Mouse (Mus musculus) heart, adult 2 months (tissue): Measurements from ENCODE around the gene Vmn1r85. TPM values are rescaled to one million over a fixed set of nuclear protein-coding genes. Genes with fewer than 3 reads are reported as not detected.

Experiments
- DNase-seq, 2 experiments: peaks; one replicate each; pipeline ENCODE4 v3.0.0; 2021
- H3K27ac ChIP-seq: fragments of 200-600 bp; 2 replicates; pipeline ENCODE4 v1.8.1; 2022
- H3K27me3 ChIP-seq: fragments of 200-500 bp; 2 replicates; pipeline ENCODE4 v1.6.1; 2012; ENCODE audit warnings: mild to moderate bottlenecking, low read length, inconsistent platforms, mixed read lengths; ENCODE audit not compliant: control insufficient read depth, insufficient read depth
- H3K36me3 ChIP-seq: fragments of 200-500 bp; 2 replicates; pipeline ENCODE4 v1.6.1; 2012; ENCODE audit warnings: low read length, inconsistent platforms; ENCODE audit not compliant: control insufficient read depth, insufficient read depth
- H3K4me1 ChIP-seq: fragments of 200-500 bp; 2 replicates; pipeline ENCODE4 v1.6.1; 2011; ENCODE audit warnings: low read length; ENCODE audit not compliant: control insufficient read depth, insufficient read depth
- H3K4me3 ChIP-seq: fragments of 200-600 bp; 2 replicates; pipeline ENCODE4 v1.8.1; 2022
- H3K79me2 ChIP-seq: fragments of 200-500 bp; replicated peaks from 2 replicates; pipeline ENCODE4 v1.6.1; 2012; ENCODE audit warnings: mild to moderate bottlenecking, inconsistent platforms, low read length, moderate library complexity, mixed read lengths; ENCODE audit not compliant: control insufficient read depth, insufficient read depth
- H3K9ac ChIP-seq: fragments of 200-500 bp; 2 replicates; pipeline ENCODE4 v1.6.1; 2012; ENCODE audit warnings: low read depth, mild to moderate bottlenecking, control low read depth, inconsistent platforms, low read length, mixed read lengths
- CTCF ChIP-seq: fragments of 200-600 bp; IDR thresholded peaks from 2 replicates; pipeline ENCODE4 v1.8.1; 2022; ENCODE audit warnings: antibody characterized with exemption, mild to moderate bottlenecking, moderate library complexity
- EP300 ChIP-seq: fragments of 200-500 bp; IDR thresholded peaks from 2 replicates; pipeline ENCODE4 v1.6.1; 2011; ENCODE audit warnings: low read depth, low read length, control low read depth; ENCODE audit not compliant: insufficient read depth
- POLR2A ChIP-seq: fragments of 200-500 bp; IDR thresholded peaks from 2 replicates; pipeline ENCODE4 v1.6.1; 2011; ENCODE audit warnings: mild to moderate bottlenecking, low read depth, low read length, control low read depth; ENCODE audit not compliant: insufficient read depth
- WGBS: fragments of 180-500 bp; shearing (Covaris S2); methylation state at CpG from one replicate; pipeline ENCODE4 v1.1.7; 2018; 5-methylcytosine and 5-hydroxymethylcytosine counted together
- intact Hi-C: fragments of 180-260 bp; cut with DNase I; formaldehyde crosslinking; loops from one replicate; pipeline ENCODE4 v1.15.1; 2025
- polyA plus RNA-seq: library from polyadenylated mRNA; depleted of rRNA; stranded (reverse); fragments of >200 nt; gene quantifications from 2 replicates; pipeline ENCODE4 v1.2.3, GENCODE M21; 2012
- total RNA-seq, 2 experiments: library from RNA; stranded (reverse); gene quantifications; 2 replicates each; pipeline ENCODE4 v1.2.3; 2021

Vmn1r85 gene
- total and polyA plus RNA-seq, 3 experiments, result not detected

DNA sequence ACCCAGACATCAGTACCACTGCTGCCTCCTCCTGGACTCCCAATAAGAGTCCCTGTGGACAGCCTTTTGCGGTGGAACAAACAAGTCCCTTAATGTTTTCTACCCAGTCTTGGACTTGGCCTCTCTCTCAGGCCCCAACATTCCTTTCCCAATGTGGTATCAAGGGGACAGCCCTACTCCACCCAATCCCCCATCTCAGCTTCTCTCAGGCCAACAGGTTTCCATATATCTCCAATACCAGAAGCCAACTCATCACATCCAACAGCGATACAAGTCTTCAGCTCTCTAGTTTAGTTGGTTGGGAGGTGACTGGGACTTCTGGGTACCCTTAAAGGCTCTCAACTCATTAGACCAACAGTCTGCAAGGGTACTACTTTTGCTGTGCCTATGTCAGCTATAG, 41.5 kb downstream of the Vmn1r85 start:
- Histone ChIP-seq H3K9ac (no peak overlapping the region), H3K27ac (peak overlapping the region; percentile 89; the same call in 1 of the 2 replicates), H3K4me1 (no peaks in the 10 kb centered on the region), H3K4me3 (peak overlapping the region; percentile 59), H3K27me3 (no peaks in the 10 kb centered on the region), H3K36me3 (no peaks in the 10 kb centered on the region), H3K79me2 (no peaks in the 10 kb centered on the region)
- 91% methylated on average over 2 of the region's 2 CpGs for WGBS
- TF ChIP-seq EP300 (no peak), CTCF (no peak), POLR2A (no peak)
- DNase-seq, result no peak
- intact Hi-C loops, result loop anchor here (5.0 kb wide), 1 partner anchor 224 kb away; the partner anchor contains the start of genes Lig1 and Zswim9

DNA sequence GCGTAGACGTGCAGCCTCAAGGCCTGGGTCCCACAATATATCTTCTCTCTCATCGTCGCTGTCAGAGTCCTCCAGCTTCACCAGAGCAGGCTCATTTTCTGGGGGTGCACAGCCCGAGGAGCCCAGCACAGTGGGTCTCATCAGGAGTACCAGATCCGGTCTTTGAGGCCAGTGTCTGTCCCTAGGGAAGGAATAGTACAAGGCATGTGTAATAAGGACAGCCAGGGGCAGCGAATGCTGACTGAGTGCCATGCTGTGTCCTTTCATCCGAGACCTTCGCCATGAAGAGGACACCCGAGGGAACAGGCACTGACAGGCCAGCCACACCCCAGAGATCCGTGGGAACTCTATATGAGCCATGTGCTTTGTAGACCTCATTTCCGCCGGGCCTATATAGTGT, 42.0 kb downstream of the Vmn1r85 start:
- Histone ChIP-seq H3K4me3 (no peak overlapping the region), H3K27ac (no peak overlapping the region), H3K36me3 (no peaks in the 10 kb centered on the region), H3K9ac (no peak overlapping the region), H3K4me1 (no peaks in the 10 kb centered on the region), H3K27me3 (no peaks in the 10 kb centered on the region), H3K79me2 (no peaks in the 10 kb centered on the region)
- no peak for DNase-seq
- WGBS, result 88% methylated on average over 13 of the region's 13 CpGs
- intact Hi-C loops, result loop anchor here (5.0 kb wide), 1 partner anchor 224 kb away; the partner anchor contains the start of genes Lig1 and Zswim9
- TF ChIP-seq EP300 (no peak), POLR2A (no peak), CTCF (no peak)

DNA sequence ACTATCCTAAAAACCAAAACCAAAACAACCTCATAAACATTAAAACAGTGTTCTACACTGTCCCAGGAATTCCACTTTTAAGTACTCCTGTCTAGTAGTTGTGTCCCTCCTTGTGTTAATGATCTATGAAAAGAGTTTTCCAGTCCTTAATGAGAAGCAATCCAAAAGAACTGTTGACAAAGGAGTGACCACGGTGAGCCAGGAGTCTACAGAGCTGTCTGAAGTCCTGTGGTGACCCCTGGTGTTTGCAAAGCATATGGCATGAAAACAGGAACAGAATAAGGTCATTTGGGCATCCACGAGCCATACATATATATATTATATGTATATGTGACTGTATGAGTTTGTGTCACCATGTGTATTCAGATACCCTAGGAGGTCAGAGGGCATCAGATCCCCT, 48.9 kb downstream of the Vmn1r85 start:
- H3K9ac ChIP-seq, result no peak overlapping the region
- DNase-seq, result peak in 1 of 2 experiments; percentile 58
- 0% methylated on average over 2 of the region's 2 CpGs for WGBS

DNA sequence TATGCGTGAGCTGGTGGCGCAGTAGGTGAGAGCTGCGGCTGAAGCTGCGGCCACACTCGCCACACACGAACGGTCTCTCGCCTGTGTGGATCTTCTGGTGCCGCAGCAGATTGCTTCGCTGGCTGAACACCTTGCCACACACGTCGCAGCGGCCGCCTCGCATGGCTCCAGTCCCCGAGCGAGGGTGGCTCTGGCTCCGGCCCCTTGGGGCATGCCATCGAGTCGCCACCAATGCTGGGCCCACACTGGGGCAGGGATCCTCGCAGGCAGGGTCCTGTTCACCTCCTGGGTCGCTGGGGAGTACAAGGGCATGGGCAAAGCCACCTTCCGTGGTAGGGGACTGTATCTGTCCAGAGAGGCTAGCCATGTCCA, 50.7 kb downstream of the Vmn1r85 start:
- Histone ChIP-seq H3K36me3 (no peaks in the 10 kb centered on the region), H3K4me1 (no peaks in the 10 kb centered on the region), H3K79me2 (no peaks in the 10 kb centered on the region), H3K9ac (peak overlapping the region; percentile 15), H3K4me3 (peak overlapping the region; percentile 41; the same call in 1 of the 2 replicates), H3K27ac (no peak overlapping the region), H3K27me3 (peaks cover 15% of the 10 kb centered on the region)
- peak in 1 of 2 experiments; percentile 6 for DNase-seq
- intact Hi-C loops, result loop anchor here (10.0 kb wide), 1 partner anchor 79 kb away; the partner anchor contains the start of gene Zfp324
- TF ChIP-seq EP300, result no peak
- no peak for TF ChIP-seq POLR2A
- no peak for TF ChIP-seq CTCF
- WGBS, result 7% methylated on average over 23 of the region's 23 CpGs

More for the DNA sequence above, 48.9 kb downstream of the Vmn1r85 start:
- Histone ChIP-seq H3K4me1 (no peaks in the 10 kb centered on the region), H3K4me3 (no peak overlapping the region), H3K27me3 (peaks cover 15% of the 10 kb centered on the region), H3K36me3 (no peaks in the 10 kb centered on the region), H3K79me2 (no peaks in the 10 kb centered on the region), H3K27ac (no peak overlapping the region)
- intact Hi-C loops, result loop anchor here (1.0 to 10.0 kb wide), 3 partner anchors 37 to 137 kb away; partner anchors contain the start of gene Zfp324
- TF ChIP-seq CTCF (peak; percentile 91), EP300 (peak; percentile 76; the same call in 1 of the 2 replicates), POLR2A (no peak)

DNA sequence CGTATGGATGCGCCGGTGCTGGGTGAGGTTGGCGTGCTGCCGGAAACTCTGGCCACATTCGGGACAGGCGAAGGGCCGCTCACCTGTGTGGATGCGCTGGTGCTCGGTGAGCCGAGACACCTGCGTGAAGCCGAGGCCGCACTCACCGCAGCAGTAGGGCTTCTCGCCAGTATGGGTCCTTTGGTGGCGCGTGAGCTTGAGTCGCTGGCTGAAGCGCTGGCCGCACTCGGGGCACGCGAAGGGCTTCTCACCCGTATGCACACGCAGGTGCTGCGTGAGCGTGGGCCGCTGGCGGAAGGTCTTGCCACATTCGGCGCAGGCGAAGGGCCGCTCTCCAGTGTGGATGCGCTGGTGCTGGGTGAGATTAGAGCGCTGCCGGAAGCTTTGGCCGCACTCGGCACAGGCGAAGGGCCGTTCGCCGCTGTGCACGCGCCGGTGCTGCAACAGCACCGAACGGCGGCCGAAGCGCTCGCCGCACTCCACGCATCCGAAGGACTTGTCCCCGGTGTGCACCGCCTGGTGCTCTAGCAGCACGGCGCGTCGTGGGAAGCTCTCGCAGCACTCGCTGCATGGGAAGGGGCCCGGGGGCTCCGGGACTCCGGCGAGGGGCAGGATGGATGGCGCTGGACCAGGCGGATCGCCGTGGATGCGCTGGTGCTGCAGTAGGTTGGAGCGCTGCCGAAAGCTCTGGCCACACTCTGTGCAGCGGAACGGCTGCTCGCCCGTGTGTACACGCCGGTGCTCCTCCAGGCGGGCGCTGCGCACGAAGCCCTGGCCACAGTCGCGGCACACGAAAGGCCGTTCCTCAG, 51.3 kb downstream of the Vmn1r85 start:
- Histone ChIP-seq H3K79me2 (no peaks in the 10 kb centered on the region), H3K9ac (peak overlapping the region; percentile 15), H3K27ac (no peak overlapping the region), H3K4me3 (peak overlapping the region; percentile 41), H3K27me3 (peaks cover 15% of the 10 kb centered on the region), H3K4me1 (peaks cover 3% of the 10 kb centered on the region), H3K36me3 (no peaks in the 10 kb centered on the region)
- intact Hi-C loops, result loop anchor here (10.0 kb wide), 1 partner anchor 79 kb away; the partner anchor contains the start of gene Zfp324
- WGBS, result 7% methylated on average over 88 of the region's 88 CpGs
- DNase-seq, result peak in 1 of 2 experiments; percentile 9
- TF ChIP-seq EP300 (no peak), POLR2A (no peak), CTCF (no peak)

DNA sequence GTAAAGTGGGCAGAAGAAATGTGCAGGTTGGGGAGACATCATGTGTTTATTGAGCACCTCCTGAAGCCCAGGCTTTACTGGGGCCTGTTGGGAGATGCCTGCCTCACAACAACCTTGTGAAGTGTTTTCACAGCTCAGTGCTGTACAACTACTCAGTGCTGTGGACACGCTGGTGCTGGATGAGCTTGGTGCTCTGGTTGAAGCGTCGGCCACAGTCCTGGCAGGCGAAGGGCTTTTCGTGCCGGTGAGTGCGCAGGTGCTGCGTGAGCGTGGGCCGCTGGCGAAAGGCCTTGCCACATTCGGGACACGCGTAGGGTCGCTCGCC, 51.9 kb downstream of the Vmn1r85 start:
- no peaks in the 10 kb centered on the region for H3K36me3 ChIP-seq
- H3K27ac ChIP-seq, result no peak overlapping the region
- 55% methylated on average over 16 of the region's 16 CpGs for WGBS
- TF ChIP-seq EP300, result no peak
- no peak for TF ChIP-seq POLR2A
- TF ChIP-seq CTCF, result no peak
- H3K79me2 ChIP-seq, result no peaks in the 10 kb centered on the region
- H3K9ac ChIP-seq, result no peak overlapping the region
- DNase-seq, result peak in 1 of 2 experiments; percentile 2
- H3K4me3 ChIP-seq, result no peak overlapping the region
- H3K27me3 ChIP-seq, result peaks cover 15% of the 10 kb centered on the region
- intact Hi-C loops, result loop anchor here (10.0 kb wide), 1 partner anchor 78 kb away; the partner anchor contains the start of gene Zfp324
- peaks cover 4% of the 10 kb centered on the region for H3K4me1 ChIP-seq
